Mouse (Mus musculus) heart, adult 2 months (tissue): ENCODE measurements at regions not wholly inside any gene's neighbourhood (a gene's known extent, or its start where the extent isn't known, plus 50 kb on each side); places are given as distances from the start of the nearest gene placed in this dataset.

Source experiments
- CTCF ChIP-seq: fragments of 200-600 bp; IDR thresholded peaks from 2 replicates; pipeline ENCODE4 v1.8.1; 2022; ENCODE audit warnings: antibody characterized with exemption, mild to moderate bottlenecking, moderate library complexity
- POLR2A ChIP-seq: fragments of 200-500 bp; IDR thresholded peaks from 2 replicates; pipeline ENCODE4 v1.6.1; 2011; ENCODE audit warnings: mild to moderate bottlenecking, low read depth, low read length, control low read depth; ENCODE audit not compliant: insufficient read depth

DNA sequence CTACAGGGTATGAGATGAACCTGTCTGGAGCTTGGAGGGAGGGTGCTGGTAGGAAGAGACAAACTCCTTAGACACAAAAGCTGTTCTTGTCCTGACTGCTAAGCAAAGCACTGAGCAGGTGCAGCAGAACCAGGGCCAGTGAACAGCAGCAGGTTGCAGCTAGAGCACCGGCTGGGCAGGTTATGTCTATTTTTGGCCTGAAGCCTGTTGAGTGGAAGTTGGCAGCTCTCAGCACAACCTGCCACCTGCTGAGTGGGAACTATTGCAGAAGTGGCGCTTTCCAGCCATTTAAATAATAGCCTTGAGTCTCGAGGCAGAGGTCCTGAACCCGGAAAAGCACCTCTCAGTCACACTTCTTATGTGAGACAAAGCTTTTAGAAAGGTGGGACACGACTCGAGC, 114.8 kb upstream of the Stac start:
- TF ChIP-seq POLR2A (no peak), CTCF (no peak)
